Mouse (Mus musculus): ENCODE measurements around the gene Clmp. TPM values are rescaled to one million over a fixed set of nuclear protein-coding genes. Genes with fewer than 3 reads are reported as not detected.

Gene Clmp
- total RNA-seq (2021): 1 to 10 TPM; 7.5 to 8.2 TPM
- long read RNA-seq, experiment 1, full-length matches to known transcripts: 3 of 5 reads
- long read RNA-seq, experiment 1, partial matches to known transcripts: 0 of 5 reads
- long read RNA-seq, experiment 1, other reads (novel, unspliced or antisense): 2 of 5 reads
- long read RNA-seq, experiment 2, full-length matches to known transcripts: 5 of 6 reads
- long read RNA-seq, experiment 2, partial matches to known transcripts: 0 of 6 reads
- long read RNA-seq, experiment 2, other reads (novel, unspliced or antisense): 1 of 6 reads

- intact Hi-C loops (cut with DNase I; ENCODE audit: low total_unique reads): no loop called here
- peak; percentile 37 for DNase-seq
Observed at GRCm38 (mm10) chr9:40685801-40686420, at the start of gene Clmp. Gene Clmp (plus strand): TSS chr9:40685962.

GRCm38 (mm10) chr9:40636054-40636453 is 49.7 kb upstream of the Clmp start:
- intact Hi-C loops (cut with DNase I; ENCODE audit: low total_unique reads): loop anchor here (2.0 kb wide), 1 partner anchor 115 kb away; no protein-coding TSS in a partner anchor
- peak; percentile 58 for DNase-seq

- no peak for DNase-seq
- intact Hi-C loops (cut with DNase I; ENCODE audit: low total_unique reads): loop anchor here (2.0 kb wide), 1 partner anchor 113 kb away; no protein-coding TSS in a partner anchor
Observed at GRCm38 (mm10) chr9:40637705-40638393, 47.9 kb upstream of the Clmp start.

- peak; percentile 10 for DNase-seq
- intact Hi-C loops (cut with DNase I; ENCODE audit: low total_unique reads): no loop called here
Observed at GRCm38 (mm10) chr9:40638394-40639049, 47.2 kb upstream of the Clmp start.

- intact Hi-C loops (cut with DNase I; ENCODE audit: low total_unique reads): no loop called here
- DNase-seq: no peak
Observed at GRCm38 (mm10) chr9:40639536-40640187, 46.1 kb upstream of the Clmp start.

GRCm38 (mm10) chr9:40641318-40641717 is 44.4 kb upstream of the Clmp start:
- intact Hi-C loops (cut with DNase I; ENCODE audit: low total_unique reads): no loop called here
- no peak for DNase-seq

GRCm38 (mm10) chr9:40642470-40643220 is 43.1 kb upstream of the Clmp start:
- no peak for DNase-seq
- intact Hi-C loops (cut with DNase I; ENCODE audit: low total_unique reads): no loop called here

GRCm38 (mm10) chr9:40649444-40649843 is 36.3 kb upstream of the Clmp start:
- DNase-seq: no peak
- intact Hi-C loops (cut with DNase I; ENCODE audit: low total_unique reads): no loop called here

- no peak for DNase-seq
Observed at GRCm38 (mm10) chr9:40649983-40650382, 35.8 kb upstream of the Clmp start.

GRCm38 (mm10) chr9:40651239-40651859 is 34.4 kb upstream of the Clmp start:
- DNase-seq: peak; percentile 9
- intact Hi-C loops (cut with DNase I; ENCODE audit: low total_unique reads): no loop called here

More at GRCm38 (mm10) chr9:40649983-40650382, 35.8 kb upstream of the Clmp start:
- intact Hi-C loops (cut with DNase I; ENCODE audit: low total_unique reads): no loop called here

GRCm38 (mm10) chr9:40652757-40653156 is 33.0 kb upstream of the Clmp start:
- DNase-seq: no peak
- intact Hi-C loops (cut with DNase I; ENCODE audit: low total_unique reads): no loop called here

GRCm38 (mm10) chr9:40666190-40666803 is 19.5 kb upstream of the Clmp start:
- no peak for DNase-seq
- intact Hi-C loops (cut with DNase I; ENCODE audit: low total_unique reads): no loop called here

GRCm38 (mm10) chr9:40670313-40670712 is 15.4 kb upstream of the Clmp start, which contains the start of gene Gm21915:
Gene Gm21915 (plus strand): TSS chr9:40670613.
- intact Hi-C loops (cut with DNase I; ENCODE audit: low total_unique reads): no loop called here
- DNase-seq: no peak

- intact Hi-C loops (cut with DNase I; ENCODE audit: low total_unique reads): no loop called here
- peak; percentile 22 for DNase-seq
Observed at GRCm38 (mm10) chr9:40671323-40671930, 14.3 kb upstream of the Clmp start.

- intact Hi-C loops (cut with DNase I; ENCODE audit: low total_unique reads): no loop called here
- no peak for DNase-seq
Observed at GRCm38 (mm10) chr9:40675203-40675958, 10.4 kb upstream of the Clmp start.

GRCm38 (mm10) chr9:40678653-40679052 is 7.1 kb upstream of the Clmp start:
- no peak for DNase-seq
- intact Hi-C loops (cut with DNase I; ENCODE audit: low total_unique reads): no loop called here

GRCm38 (mm10) chr9:40686421-40686899 is 698 bp downstream of the Clmp start:
- peak; percentile 37 for DNase-seq
- intact Hi-C loops (cut with DNase I; ENCODE audit: low total_unique reads): no loop called here

Measured in gastrocnemius, postnatal 14 days (tissue).